Mouse (Mus musculus): ENCODE data around the gene Tut4. TPM values are rescaled to one million over a fixed set of nuclear protein-coding genes. Genes with fewer than 3 reads are reported as not detected.
A peak's percentile ranks its signal among the peaks of the same experiment; 100 is the strongest.

Gene Tut4
- total and polyA plus RNA-seq, 3 experiments, result 19.6 to 29.7 (median 21.8) TPM

DNA sequence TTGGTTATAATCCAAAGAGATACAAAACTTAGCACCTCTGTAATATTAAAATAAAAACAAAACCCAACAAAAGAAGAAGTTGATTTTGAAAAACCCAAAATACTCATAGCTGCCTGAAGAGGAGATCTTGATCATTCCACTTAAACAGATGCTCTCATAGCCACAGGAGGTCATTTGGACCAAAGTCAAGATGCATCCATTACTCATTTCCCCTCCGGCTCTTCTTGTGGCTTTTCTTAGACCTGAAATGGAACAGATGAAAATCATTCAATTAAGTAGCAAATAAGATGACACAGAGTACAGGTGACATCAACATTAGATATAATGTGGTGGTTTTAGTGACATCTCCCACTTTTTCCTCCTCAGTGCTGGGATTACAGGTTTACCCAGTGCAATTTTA is 105.8 kb downstream of the Tut4 start:
- intact Hi-C loops (cut with DNase I), result no loop called here

DNA sequence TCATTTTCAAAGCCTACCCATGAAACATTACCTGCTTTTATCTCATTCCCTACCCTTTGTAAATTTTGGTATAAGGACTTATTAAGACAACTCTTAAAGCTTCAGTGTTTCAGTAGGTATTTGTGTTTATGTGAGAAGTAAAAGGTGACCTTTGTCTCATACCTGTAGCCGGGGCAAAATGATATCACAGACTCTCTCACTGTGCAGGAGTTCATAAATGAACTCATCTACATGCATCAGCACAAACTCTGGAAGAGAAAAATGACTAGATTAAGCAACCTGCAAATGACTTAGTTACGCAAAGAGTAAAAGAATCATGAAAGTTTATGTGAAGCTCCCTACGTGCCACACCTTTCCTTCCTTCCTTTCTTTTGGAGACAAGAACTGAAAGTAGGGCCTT is 113.4 kb downstream of the Tut4 start:
- H3K36me3 ChIP-seq (ENCODE audit: control insufficient read depth, insufficient read depth, low read length), result peaks cover 5% of the 10 kb centered on the region
- 91% methylated on average over 3 of the region's 3 CpGs for WGBS
- TF ChIP-seq CTCF (IDR thresholded peaks at IDR 0.05) (no peak), EP300 (IDR thresholded peaks at IDR 0.05; ENCODE audit: insufficient read depth, low read depth, low read length) (no peak), POLR2A (IDR thresholded peaks at IDR 0.05; ENCODE audit: insufficient read depth, low read depth, low read length) (no peak)
- H3K9ac ChIP-seq (ENCODE audit: low read depth, low read length), result no peak overlapping the region
- DNase-seq, result no peak
- H3K27ac ChIP-seq, result no peak overlapping the region
- H3K4me3 ChIP-seq, result no peak overlapping the region
- no peaks in the 10 kb centered on the region for H3K27me3 ChIP-seq (ENCODE audit: control insufficient read depth, insufficient read depth, low read length)
- no peaks in the 10 kb centered on the region for H3K79me2 ChIP-seq (replicated peaks; ENCODE audit: control insufficient read depth, insufficient read depth, low read length)
- intact Hi-C loops (cut with DNase I), result no loop called here
- no peaks in the 10 kb centered on the region for H3K4me1 ChIP-seq (ENCODE audit: control insufficient read depth, insufficient read depth, low read length)

More for the DNA sequence above, 105.8 kb downstream of the Tut4 start:
- no peak for DNase-seq
- no peak overlapping the region for H3K27ac ChIP-seq
- no peak for TF ChIP-seq EP300 (IDR thresholded peaks at IDR 0.05; ENCODE audit: insufficient read depth, low read depth, low read length)
- no peak for TF ChIP-seq POLR2A (IDR thresholded peaks at IDR 0.05; ENCODE audit: insufficient read depth, low read depth, low read length)
- H3K4me1 ChIP-seq (ENCODE audit: control insufficient read depth, insufficient read depth, low read length), result no peaks in the 10 kb centered on the region
- H3K4me3 ChIP-seq, result no peak overlapping the region
- no peaks in the 10 kb centered on the region; the same call in none of the 2 replicates for H3K36me3 ChIP-seq (ENCODE audit: control insufficient read depth, insufficient read depth, low read length)
- no peaks in the 10 kb centered on the region for H3K79me2 ChIP-seq (replicated peaks; ENCODE audit: control insufficient read depth, insufficient read depth, low read length)
- no peaks in the 10 kb centered on the region for H3K27me3 ChIP-seq (ENCODE audit: control insufficient read depth, insufficient read depth, low read length)
- H3K9ac ChIP-seq (ENCODE audit: low read depth, low read length), result no peak overlapping the region
- 45% methylated on average over 1 of the region's 1 CpGs for WGBS

DNA sequence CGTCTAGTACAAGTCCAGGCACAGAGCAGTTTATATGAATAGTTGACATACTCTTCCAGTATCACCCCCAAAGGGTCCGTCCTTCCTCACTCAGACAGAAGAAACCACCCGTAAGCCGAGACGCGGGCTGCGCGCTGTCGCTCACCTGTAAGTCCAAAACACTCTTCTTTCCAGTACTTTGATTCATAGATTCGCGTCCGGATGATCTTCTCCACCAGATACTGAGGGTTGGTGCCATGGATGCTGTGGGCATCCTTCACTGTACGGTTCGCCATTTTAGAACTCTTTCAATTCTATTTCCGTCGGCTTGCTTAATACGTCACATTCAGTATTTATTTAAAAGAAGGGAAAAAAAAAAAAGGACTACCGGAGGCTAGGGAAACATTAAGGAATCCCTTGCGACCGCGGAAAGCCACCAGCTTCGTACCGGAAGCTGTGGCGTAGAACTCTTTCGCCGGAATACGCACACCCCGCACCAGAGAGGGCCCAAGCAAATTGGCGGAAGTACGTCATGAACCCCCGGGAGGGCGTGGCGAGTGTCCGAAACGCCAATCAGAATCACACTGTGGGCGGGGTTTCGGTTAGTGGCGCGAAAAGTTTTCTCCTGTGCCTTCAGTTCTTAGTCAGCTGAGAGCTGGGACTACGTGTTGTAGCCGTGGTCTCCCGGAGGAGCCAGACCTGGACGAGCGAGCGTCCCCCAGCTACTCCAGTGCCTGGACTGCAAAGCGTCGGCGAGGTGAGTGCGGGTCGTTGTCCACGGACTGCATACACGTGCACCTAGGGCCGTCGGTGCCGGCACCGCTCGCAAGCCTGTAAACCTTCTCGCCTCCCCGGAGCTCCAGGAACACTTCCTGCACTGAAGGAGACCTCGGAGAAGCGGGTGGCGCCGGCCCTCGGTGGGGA is 119.9 kb downstream of the Tut4 start, which contains the start of the genes Prpf38a and Orc1:
Gene Prpf38a (minus strand): TSS at position 497 of the 903 bp plus-strand sequence.
Gene Orc1 (plus strand): TSS at position 584 of the 903 bp plus-strand sequence.
- intact Hi-C loops (cut with DNase I), result loop anchor here (1.0 to 5.0 kb wide), 2 partner anchors 40 to 242 kb away; partner anchors contain the start of gene Cc2d1b
- Histone ChIP-seq H3K36me3 (ENCODE audit: control insufficient read depth, insufficient read depth, low read length) (peaks cover 5% of the 10 kb centered on the region), H3K79me2 (replicated peaks; ENCODE audit: control insufficient read depth, insufficient read depth, low read length) (0 out of 2 replicates have a peak, but pooled peaks cover 1% of the 10 kb centered on the region), H3K4me1 (ENCODE audit: control insufficient read depth, insufficient read depth, low read length) (no peaks in the 10 kb centered on the region; the same call in 1 of the 2 replicates), H3K27ac (peak within 1 kb of the TSS; percentile 66), H3K4me3 (peak within 1 kb of the TSS; percentile 68), H3K27me3 (ENCODE audit: control insufficient read depth, insufficient read depth, low read length) (no peaks in the 10 kb centered on the region), H3K9ac (ENCODE audit: low read depth, low read length) (peak within 1 kb of the TSS; percentile 75)
- under 1% methylated on average over 64 of the region's 64 CpGs for WGBS
- DNase-seq, result peak; percentile 96 to 98
- peak; percentile 75 for TF ChIP-seq POLR2A (IDR thresholded peaks at IDR 0.05; ENCODE audit: insufficient read depth, low read depth, low read length)
- TF ChIP-seq CTCF (IDR thresholded peaks at IDR 0.05), result no peak
- peak; percentile 31; the same call in 1 of the 2 replicates for TF ChIP-seq EP300 (IDR thresholded peaks at IDR 0.05; ENCODE audit: insufficient read depth, low read depth, low read length)

DNA sequence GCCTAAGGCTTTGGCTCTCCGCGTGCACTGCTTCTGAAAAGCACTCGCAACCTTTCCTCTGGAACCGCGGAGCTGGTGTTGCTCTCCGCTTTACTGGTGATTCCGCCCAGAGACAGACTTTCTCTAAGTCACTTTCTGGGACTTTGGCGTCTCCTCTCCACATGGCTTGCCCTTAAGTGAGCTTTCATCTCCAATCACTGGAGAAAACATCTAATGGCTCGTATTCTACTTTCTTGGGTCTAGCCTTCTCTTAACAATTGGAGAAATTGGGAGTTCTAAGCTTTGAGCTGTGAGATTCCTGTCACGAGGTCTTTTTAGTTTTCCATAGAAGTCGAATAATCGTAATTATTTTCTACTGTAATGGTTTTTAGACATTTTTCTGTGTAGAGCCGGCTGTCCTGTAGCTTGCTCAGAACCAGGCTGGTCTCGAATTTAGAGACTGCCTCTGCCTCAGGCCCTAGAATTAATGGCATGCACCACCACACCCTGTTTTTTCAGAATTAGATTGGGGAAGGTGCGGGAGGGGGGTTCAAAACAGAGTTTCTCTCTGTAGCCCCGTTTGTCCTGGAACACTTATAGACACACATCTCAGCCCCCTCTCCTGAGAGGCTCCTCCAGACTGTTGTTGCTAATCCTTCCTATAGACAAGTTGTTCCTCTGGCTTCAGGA is 120.7 kb downstream of the Tut4 start:
- intact Hi-C loops (cut with DNase I), result loop anchor here (1.0 to 5.0 kb wide), 2 partner anchors 39 to 243 kb away; partner anchors contain the start of gene Cc2d1b
- Histone ChIP-seq H3K27ac (no peak overlapping the region), H3K9ac (ENCODE audit: low read depth, low read length) (peak overlapping the region; percentile 64), H3K36me3 (ENCODE audit: control insufficient read depth, insufficient read depth, low read length) (peaks cover 5% of the 10 kb centered on the region), H3K4me1 (ENCODE audit: control insufficient read depth, insufficient read depth, low read length) (no peaks in the 10 kb centered on the region; the same call in 1 of the 2 replicates), H3K4me3 (peak overlapping the region; percentile 68), H3K79me2 (replicated peaks; ENCODE audit: control insufficient read depth, insufficient read depth, low read length) (0 out of 2 replicates have a peak, but pooled peaks cover 1% of the 10 kb centered on the region), H3K27me3 (ENCODE audit: control insufficient read depth, insufficient read depth, low read length) (no peaks in the 10 kb centered on the region)
- 3% methylated on average over 16 of the region's 16 CpGs for WGBS
- TF ChIP-seq POLR2A (IDR thresholded peaks at IDR 0.05; ENCODE audit: insufficient read depth, low read depth, low read length), result no peak
- TF ChIP-seq EP300 (IDR thresholded peaks at IDR 0.05; ENCODE audit: insufficient read depth, low read depth, low read length), result no peak
- no peak for TF ChIP-seq CTCF (IDR thresholded peaks at IDR 0.05)
- DNase-seq, result no peak

DNA sequence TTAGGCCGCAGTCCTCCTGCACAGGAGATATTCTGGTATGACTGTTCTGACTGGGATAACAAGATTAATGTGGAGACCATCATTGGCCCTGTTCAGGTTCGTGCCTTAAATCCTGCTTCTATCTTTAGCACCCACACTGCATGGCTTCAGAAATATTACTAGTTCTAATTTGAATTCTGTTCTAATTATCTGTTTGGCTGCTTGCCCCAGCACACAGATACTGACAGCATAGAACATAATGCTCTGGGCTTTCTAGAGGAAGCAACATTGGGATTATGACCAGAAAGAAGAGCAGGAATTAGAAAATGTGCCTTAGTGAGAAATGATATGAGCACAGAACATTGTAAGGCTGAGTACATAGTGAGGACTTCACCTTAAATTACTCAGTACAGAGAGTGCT is 134.2 kb downstream of the Tut4 start:
- 55% methylated on average over 2 of the region's 2 CpGs for WGBS
- Histone ChIP-seq H3K4me3 (no peak overlapping the region), H3K9ac (ENCODE audit: low read depth, low read length) (no peak overlapping the region), H3K27ac (no peak overlapping the region), H3K4me1 (ENCODE audit: control insufficient read depth, insufficient read depth, low read length) (no peaks in the 10 kb centered on the region; the same call in 1 of the 2 replicates), H3K27me3 (ENCODE audit: control insufficient read depth, insufficient read depth, low read length) (no peaks in the 10 kb centered on the region), H3K79me2 (replicated peaks; ENCODE audit: control insufficient read depth, insufficient read depth, low read length) (no peaks in the 10 kb centered on the region), H3K36me3 (ENCODE audit: control insufficient read depth, insufficient read depth, low read length) (no peaks in the 10 kb centered on the region)
- intact Hi-C loops (cut with DNase I), result no loop called here
- DNase-seq, result no peak
- TF ChIP-seq POLR2A (IDR thresholded peaks at IDR 0.05; ENCODE audit: insufficient read depth, low read depth, low read length) (no peak), EP300 (IDR thresholded peaks at IDR 0.05; ENCODE audit: insufficient read depth, low read depth, low read length) (no peak), CTCF (IDR thresholded peaks at IDR 0.05) (no peak)
